Mouse (Mus musculus) CD8-positive naive resting alpha-beta T cell, adult 2 months (primary cell): ENCODE measurements at regions not wholly inside any gene's neighbourhood (a gene's known extent, or its start where the extent isn't known, plus 50 kb on each side); places are given as distances from the start of the nearest gene placed in this dataset.

ENCODE experiments used
- DNase-seq, 2 experiments: peaks; one replicate each; pipeline ENCODE4 v3.0.0; 2022; ENCODE audit warnings: low read depth in 2 of 2, low spot score in 2 of 2

DNA sequence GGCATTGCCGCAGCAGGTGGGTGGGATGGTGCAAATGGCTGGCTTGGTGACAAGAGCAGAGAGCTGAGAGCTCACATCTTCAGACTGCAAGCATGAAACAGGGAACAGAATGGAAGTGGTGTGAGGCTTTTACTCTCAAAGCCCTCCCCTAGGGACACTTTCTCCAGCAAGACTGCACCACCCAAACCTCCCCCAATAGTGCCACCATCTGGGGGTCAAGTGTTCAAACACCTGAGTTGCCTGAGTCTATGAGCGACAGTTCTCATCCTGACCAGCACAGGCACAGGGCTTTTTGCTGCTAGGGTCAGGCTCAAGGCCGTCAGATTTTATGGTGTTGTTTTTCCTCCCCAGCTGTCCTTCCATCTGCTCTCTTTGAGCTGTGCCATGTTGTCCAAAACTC is 337.9 kb upstream of the Eif4g2 start:
- DNase-seq, result no peak

DNA sequence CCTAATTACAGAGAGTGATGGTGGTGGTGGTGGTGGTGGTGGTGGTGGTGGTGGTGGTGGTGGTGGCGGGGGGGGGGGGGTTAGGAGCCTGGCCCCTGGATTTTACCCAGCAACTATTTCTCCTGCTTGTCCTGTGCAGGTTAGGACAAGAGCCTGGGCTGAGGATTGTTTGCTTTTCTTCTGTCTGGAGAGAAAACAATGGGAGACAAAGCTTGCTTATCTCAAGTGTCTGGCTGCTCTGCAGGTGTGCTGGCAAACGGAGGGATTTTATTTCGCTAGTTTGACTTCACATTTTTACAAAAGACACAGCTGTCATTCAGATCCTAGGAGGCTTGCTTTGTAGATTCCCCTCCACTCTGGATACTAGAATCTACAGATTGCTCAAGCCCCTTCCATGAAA is 334.9 kb upstream of the Eif4g2 start:
- no peak for DNase-seq

DNA sequence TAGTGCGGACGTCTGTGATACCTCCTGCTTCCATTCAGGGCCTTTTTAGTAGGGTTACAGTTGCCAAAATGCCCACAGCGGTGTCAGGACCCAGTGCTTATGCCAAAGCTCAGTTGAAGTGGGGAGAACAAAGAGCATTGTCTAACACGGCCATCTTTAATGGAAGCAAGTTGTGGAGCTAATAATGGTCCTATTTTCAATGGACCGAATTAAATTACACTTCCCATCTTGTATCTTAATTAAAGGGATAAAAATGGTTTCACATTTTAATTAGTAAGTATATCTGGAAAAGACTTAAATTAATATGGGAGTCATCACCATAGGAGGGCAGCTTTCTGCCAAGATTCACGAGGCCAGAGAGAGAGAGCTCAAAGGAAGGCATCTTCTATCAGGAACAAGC is 333.2 kb upstream of the Eif4g2 start:
- no peak for DNase-seq

DNA sequence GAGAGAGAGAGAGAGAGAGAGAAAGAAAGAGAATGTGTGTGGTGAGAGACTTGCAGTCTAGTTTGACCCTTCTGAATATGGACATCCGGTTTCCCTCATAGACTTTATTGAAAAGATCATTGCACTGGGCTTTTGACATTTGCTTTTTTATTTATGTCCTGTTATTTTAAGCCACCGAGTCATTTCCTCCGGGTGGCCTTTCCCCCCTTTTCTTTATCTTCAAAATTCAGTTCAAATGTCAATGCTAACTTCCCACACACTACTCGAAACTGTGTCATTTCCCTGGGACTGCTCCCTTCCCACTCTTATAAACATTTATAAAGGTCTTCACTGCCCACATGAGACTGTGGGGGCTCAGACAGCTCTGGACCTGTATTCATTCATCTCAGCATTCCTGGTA is 330.9 kb upstream of the Eif4g2 start:
- DNase-seq, result no peak

DNA sequence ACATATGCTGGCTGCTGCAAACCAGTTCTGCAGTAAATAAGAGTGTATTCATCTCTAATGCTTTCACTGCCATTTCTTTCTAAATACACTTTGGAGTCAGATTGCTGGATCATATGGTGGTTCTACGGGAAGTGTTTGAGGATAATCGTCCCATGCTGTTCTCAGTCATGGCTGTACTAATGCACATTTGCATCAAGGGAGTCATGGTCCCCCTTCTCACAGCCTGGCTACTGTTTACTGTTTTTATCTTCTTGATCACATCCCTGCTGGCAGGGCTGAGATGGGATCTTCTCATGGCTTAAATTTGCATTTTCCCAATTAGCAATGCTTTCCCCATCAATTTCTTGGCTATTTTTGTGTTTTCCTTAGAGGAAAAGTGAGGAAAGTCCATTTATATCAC is 330.1 kb upstream of the Eif4g2 start:
- DNase-seq, result no peak

DNA sequence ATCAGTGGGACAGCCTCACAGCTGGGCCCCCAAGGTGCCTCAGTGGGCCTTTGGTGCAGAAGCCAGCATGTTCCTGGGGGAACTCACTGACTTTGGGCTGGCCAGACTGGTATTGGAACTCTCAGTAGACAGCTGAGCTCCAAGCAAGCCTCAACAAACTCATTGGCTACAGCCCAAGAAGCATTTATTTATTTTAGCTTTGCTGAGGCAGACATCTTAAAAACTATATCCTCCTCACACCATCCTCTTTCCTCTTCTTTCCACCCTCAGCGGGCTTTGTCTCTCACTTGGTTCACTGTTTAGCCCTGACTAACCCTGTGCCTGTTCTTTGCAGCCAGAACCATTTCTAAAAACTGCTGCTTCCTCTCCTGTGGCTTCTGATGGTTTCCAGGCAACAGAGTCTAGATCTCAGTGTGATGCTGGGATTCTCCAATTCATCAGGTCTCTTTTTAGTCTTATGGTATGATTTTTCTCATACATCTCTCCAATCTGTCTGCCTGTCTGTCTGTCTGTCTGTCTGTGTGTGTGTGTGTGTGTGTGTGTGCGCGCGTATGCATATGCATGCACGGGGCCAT is 328.6 kb upstream of the Eif4g2 start:
- no peak for DNase-seq

DNA sequence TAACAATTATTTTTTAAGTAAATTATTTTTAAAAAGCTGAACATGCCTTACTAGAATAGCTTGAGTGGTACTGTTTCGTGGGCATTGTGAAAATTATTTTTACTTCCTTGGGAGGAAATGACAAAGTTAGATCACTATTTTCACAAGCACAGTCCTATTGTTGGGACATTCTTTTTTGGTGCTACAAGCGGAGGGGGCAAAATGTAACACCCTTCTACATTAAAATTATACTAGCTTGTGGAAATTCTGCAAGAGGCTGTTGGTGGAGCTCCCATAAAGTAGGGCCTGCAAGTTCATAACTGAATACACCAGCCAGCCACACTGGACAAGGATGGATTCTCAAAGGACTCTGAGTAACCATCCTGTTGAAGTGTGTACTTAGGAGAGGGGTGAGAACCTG is 313.1 kb upstream of the Eif4g2 start:
- DNase-seq, result no peak

DNA sequence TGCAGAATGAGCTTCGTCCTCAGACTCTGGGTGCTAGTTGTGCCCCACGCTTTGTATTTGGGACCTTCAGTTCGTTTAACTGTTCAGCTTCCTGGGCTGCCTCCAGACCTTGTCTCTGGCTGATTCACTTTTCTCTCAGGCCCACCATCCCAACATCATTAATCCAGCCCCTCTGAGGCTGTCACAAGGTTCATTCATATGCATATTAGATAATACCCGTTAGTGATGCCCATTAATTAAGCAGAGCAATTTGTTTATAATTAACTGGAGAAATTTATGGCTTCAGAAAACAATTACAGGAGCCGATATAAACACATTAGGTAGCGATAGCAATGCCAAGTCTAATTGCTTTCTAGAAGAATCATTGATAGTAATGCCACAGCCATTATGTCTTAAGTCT is 312.3 kb upstream of the Eif4g2 start:
- DNase-seq, result no peak

DNA sequence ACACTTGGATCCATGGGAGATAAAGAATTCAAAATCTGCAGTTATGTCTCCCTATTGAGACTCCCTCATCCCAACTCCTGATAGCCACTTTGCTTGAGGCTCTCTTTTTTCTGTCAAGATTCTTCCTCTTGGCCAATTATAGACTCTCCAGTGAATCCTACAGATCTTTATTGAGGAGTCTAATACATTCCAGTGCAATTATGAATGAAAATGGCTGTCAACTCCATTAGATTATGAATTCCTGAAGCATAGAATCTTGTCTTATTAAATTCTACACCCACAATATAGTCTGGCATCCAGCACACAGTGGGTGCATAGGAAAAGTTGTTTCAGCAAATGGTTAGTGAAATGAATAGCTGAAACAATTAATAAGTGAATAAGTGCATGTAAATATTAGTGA is 311.0 kb upstream of the Eif4g2 start:
- no peak for DNase-seq

DNA sequence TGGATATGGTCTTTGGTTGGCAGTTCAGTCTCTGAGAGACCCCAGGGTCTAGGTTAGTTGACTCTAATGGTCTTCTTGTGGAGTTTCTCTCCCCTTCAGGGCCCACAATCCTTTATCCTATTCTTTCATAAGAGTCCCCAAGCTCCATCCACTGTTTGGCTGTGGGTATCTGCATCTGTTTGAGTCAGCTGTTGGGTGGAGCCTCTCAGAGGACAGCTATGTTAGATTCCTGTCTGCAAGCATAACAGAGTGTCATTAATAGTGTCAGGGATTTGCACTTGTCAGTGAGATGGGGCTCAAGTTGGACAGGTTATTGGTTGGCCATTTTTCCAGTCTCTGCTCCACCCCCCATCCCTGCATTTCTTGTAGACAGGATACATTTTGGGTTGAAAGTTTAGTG is 306.9 kb upstream of the Eif4g2 start:
- DNase-seq, result no peak

DNA sequence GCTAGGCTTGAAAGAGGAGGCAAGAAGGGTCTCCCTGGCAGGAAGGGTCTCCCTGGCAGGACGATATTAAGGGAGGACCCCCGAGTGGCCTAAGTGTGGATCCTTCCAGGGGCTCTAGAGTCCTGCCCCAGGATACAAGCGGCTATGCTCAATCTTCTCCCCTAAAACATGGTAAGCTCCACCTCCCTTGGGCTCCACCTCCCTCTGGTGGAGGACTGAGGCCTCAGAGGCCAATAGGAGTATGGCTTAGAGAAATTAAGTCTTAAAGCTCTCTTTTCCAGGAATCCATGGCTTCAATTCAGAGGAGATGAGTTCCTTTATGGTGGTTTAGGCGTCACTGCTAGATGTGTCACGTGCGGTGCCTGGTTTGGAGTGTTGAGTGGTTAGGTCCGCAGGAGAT is 291.7 kb upstream of the Eif4g2 start:
- no peak for DNase-seq

DNA sequence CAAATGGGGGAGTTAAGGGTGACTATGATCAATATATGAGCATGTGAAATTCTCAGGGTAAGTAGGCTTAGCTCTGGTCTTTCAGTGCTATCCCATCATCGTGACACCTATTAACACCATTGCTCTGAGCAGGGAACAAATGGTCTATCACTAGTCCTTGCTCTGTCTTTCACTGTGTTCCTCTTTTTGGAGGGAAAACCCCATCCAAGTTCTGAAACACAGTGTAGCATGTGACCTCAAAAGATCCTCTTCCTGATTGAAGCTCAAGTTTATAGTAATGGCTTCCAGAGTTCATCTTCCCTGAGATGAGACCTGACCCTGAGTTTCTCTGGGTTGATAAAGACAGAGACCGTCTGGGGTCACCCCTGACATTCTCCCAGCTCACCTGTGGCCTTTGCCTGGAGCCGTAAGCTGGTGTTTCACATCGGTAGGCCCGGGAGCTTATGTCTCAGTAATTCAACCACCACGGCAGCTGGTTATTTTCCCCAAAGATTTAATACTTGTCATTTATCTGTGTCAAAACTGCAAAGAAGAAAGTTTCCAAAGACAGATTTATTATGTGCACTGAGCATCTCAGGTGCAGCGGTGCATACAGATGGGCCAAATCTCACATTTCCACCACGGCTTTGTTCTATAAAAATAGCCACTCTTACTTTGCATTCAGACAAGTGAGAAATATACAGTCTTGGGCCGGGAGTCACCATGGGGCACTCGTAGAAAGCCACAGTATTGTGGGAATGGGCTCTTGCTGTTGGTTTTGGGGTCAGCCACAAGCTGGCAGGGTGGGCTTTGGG is 290.7 kb upstream of the Eif4g2 start:
- DNase-seq, result no peak

DNA sequence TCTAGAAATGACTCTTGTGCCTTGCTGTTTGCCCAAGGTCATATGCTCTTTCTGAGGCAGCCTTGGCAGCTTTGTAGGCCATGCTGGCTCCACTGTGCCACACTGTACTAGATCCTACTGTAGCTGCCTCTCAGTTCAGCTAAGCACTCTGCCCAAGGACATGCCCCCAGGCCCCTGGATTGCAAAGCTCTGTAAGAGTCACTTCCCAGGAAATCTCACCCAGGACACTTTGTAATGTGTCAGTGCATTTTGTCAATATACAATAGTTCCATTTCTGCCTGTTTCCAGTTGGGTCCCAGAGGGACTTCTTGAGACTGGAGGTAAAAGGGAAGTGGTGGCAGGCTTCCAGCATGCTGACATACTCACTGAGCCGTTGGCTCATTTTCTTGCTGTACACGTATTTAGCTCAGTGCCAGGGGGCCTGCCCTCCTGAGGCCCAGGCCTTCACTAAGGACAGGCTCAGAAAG is 287.6 kb upstream of the Eif4g2 start:
- no peak for DNase-seq

DNA sequence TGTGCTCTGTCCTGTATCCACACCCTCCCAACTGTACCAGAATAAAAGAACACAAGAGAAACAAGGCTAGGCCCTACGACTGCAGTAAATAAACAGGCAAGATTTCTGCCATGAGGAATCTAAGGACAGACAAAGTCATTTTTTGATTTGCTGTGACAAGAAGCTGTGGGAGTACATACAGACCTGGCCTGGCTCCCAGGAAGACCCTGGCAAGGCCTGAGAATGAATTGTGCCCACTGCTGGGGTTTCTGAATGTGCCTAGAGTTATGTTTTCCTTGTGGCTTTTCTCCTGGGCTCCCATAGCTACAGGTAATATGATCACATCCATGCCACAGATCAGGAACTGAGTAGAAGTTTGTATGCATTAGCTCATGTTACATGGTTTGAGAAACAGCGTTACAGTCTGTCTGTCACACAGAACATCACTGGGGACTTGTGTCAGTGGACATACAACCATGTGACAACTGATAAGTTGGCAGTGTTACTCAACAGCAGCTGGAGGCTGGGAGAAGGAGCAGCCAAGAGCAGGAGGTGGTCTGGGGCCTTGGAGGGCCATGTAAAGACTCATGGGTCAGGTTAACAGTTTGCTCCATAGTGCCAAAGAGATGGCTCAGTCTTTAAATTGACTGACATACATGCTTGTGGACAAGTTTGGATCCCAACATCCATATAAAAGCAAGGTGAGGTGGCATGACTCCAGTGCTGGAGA is 285.6 kb upstream of the Eif4g2 start:
- DNase-seq, result no peak

DNA sequence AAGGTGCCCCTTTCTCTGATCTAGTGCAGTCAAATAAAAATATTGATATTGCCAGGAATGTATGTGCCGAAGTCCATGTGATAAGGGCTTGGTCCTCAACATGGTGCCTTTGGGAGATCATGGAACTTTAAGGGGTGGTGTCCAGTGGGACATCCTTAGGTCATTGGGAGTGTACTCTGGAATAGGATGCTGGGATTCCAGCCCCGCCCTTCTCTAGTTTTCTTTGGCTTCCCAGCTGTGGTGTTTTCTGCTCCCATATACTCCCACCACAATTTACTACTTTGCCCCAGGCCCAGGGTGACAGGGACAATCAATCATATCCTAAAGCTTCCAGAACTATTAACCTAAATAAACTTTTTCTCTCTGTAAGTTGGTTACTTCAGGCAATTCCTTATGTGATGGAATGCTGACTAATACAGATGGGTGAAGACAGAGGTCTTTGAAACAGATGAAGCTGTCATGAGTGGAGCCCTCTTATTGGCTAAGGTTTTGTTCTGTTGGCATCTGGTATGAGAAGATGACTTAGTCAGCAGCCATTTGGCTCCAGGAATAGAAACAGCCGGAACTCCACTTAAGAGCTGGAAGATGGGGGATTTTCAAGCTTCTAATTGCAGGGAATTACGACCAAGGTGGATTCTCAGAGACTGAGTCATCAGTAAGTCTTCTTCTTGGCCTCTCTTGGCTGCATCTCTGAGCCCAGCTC is 284.3 kb upstream of the Eif4g2 start:
- no peak for DNase-seq

DNA sequence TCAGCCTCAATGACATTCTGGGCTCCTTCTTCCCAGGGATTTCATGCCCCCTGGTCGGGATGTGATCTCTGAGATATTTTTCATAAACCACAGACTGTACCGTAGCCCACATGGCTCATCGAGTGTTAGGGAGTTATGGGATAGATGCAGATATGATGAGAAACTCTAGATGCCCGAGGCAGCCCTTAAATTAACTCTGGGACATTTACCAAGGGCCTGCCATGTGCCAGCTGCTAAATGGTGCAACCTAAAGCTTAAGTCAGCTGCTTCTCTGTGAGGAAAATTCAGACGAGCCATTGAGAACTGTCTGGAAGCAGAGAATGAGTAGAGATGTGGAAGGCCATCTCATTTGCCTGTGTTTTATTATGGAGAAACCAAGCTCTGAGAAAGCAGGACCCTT is 282.6 kb upstream of the Eif4g2 start:
- no peak for DNase-seq

DNA sequence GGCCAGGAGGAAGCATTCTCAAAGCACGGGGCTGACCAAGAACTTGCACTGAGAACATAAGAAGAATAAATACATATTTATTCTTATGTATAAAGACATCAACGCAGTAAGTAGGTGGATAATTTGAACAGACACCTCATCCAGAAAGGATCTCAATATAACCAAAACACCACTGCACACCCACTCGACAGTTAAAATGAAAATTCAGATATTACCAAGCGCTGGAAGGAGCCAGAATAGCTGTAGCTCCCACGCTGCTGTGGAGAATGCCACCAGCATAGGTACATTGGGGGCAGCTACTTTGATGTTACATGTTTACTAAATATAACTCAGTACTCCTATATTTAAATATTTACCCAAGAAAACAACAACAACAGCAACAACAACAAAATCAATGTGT is 280.4 kb upstream of the Eif4g2 start:
- no peak for DNase-seq

DNA sequence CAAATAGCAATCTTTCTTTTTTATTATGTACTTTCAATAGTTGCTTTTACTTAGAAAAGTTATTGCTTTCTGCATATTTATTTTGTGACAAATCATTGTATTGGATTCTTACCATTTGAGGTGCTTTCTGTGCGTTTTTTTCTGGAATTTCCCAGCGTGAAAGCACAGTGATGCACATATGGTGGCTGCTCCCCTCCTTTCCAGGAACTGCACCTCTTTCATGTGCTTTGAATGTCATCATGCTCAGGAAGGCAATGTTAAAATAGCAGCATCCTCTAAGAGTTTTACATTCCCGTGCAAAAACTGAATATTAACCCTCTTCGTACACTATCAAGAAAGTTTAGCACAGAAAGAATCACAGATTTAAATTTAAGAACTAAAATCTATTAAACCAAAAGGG is 279.8 kb upstream of the Eif4g2 start:
- DNase-seq, result no peak

DNA sequence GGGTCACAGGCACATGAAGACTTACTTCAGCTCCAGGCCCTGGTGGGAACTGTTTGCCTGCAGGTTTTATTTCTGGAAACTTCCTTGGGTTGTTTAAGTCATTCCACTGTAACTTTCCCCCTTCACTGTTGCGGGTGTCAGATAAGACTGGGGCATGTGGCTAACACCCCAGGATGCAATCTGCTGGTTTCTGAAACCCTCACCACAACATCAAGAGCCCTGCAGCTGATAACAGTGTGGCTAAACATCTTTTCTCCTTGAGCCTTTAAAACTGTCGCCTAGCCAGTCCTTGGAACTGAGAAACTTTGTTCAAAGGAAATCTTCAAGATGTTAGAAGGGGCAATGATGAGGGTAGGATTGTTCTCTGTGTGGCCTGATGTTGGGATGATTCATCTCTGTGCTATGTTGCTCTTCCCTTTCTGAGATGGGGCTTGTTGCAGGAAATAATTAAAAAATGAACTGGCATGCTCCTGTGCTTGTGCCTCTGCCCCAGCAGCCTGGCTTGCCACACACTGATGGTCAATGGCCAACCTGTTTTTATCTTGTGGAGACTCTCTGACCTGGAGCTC is 272.3 kb upstream of the Eif4g2 start:
- no peak for DNase-seq

DNA sequence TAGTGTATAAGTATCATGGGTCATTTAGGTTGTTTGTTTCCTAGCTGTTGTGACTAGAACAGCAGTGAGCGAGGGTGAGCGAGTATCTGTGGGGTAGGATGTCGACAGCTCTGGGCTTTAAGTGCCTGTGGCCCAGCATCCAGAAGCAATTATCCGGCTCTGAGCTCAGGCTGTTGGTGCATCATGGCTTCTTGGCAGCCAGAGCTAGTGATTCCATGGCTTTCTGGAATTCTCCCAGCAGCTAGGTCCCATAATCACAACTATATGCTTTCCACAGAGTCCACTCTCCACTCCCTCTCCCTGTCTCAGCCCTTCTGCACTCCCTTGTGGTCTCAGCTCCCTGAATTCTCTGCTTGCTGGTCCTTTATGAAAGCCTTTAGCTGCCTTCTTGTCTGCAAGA is 271.2 kb upstream of the Eif4g2 start:
- DNase-seq, result no peak

DNA sequence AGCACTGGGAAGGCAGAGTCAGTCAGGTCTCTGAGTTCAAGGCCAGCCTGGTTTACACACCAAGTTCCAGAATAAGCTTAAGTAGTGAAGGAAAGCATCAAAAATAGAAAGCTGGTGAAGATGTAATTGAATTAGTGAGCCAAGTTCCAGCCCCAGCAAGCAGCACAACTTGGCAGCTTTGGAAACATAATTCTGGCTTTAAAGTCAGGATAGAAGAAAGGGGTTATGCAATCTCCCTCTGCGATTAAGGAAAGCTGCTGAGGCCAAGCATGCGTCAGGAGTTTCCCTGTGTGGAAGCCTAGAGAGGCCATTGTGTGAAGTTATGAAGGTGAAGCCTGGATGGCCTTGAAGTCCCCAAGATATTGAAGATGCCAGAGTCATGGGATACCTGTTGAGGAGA is 269.3 kb upstream of the Eif4g2 start:
- no peak for DNase-seq

DNA sequence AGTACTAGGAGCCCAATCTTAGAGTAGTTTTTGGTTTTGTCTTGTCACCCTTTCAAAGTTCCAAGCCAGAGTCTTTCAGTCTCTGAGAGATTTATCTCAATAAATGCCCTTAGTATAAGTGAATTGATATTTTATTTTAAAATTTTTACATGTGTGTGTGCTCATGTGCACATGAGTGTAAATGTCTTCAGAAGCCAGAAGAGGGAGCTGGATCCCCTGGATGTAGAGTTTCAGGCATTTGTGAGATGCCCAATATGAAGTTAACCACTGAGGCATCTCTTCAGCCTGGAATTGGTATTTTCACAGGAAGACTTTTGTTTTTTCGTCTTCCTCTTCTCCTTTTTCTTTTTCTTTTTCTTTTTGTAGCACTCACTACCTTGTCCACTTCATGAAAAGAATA is 262.3 kb upstream of the Eif4g2 start:
- DNase-seq, result no peak
